Mouse (Mus musculus) forebrain, embryonic 12.5 days (tissue): ENCODE data around the gene Edc4. TPM values are rescaled to one million over a fixed set of nuclear protein-coding genes. Genes with fewer than 3 reads are reported as not detected.

ENCODE experiments used
- ATAC-seq: fragments of 200-750 bp; cut with Nextera tagmentation; 2 replicates; pipeline ENCODE4 v1.8.0; 2017; ENCODE audit warnings: moderate TSS enrichment; ENCODE audit not compliant: low FRiP score
- H3K27ac ChIP-seq: fragments of 300-500 bp; sonication (generic); 2 replicates; pipeline ENCODE4 v1.5.1; 2016; ENCODE audit warnings: mild to moderate bottlenecking
- H3K27me3 ChIP-seq: fragments of 300-500 bp; sonication (generic); 2 replicates; pipeline ENCODE4 v1.6.1; 2016; ENCODE audit warnings: mild to moderate bottlenecking
- H3K36me3 ChIP-seq: fragments of 300-500 bp; sonication (generic); replicated peaks from 2 replicates; pipeline ENCODE4 v1.6.1; 2016; ENCODE audit warnings: mild to moderate bottlenecking
- H3K4me1 ChIP-seq: fragments of 300-500 bp; sonication (generic); 2 replicates; pipeline ENCODE4 v1.6.1; 2016
- H3K4me2 ChIP-seq: fragments of 300-500 bp; sonication (generic); 2 replicates; pipeline ENCODE4 v1.6.1; 2016; ENCODE audit warnings: mild to moderate bottlenecking, moderate library complexity
- H3K4me3 ChIP-seq: fragments of 300-500 bp; sonication (generic); replicated peaks from 2 replicates; pipeline ENCODE4 v1.5.1; 2016; ENCODE audit warnings: mild to moderate bottlenecking
- H3K9ac ChIP-seq: fragments of 300-500 bp; sonication (generic); 2 replicates; pipeline ENCODE4 v1.6.1; 2016; ENCODE audit warnings: mild to moderate bottlenecking
- H3K9me3 ChIP-seq: fragments of 300-500 bp; sonication (generic); 2 replicates; pipeline ENCODE4 v1.6.1; 2016
- WGBS: fragments of 180-500 bp; shearing (Covaris S2); methylation state at CpG from one replicate; pipeline ENCODE4 v1.1.7; 2016; 5-methylcytosine and 5-hydroxymethylcytosine counted together
- polyA plus RNA-seq: library from polyadenylated mRNA; unstranded; fragments of >200 nt; fragmentation: Nextera tagmentation; extraction: Ambion mirVana; gene quantifications from 2 replicates; pipeline ENCODE4 v1.2.1, GENCODE M21; 2016

Edc4 gene
- polyA plus RNA-seq, 1 experiment from 2014 or later: 67.4 TPM

DNA sequence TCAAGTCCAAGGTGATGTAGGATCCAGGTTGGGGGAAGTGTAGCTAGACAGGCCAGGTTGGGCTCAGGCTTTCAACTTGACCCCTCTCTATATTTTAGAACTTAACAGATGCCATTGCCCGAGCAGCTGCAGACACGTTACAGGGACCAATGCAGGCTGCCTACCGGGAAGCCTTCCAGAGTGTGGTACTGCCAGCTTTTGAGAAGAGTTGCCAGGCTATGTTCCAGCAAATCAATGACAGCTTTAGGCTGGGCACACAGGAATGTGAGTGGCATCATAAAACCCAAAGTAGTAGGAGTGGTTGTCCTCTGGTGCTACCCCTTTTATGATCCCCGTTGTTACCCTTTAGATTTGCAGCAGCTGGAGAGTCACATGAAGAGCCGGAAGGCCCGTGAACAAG is 10.2 kb downstream of the Edc4 start:
- Histone ChIP-seq H3K36me3 (peaks cover 79% of the 10 kb centered on the region), H3K4me2 (no peak overlapping the region)

DNA sequence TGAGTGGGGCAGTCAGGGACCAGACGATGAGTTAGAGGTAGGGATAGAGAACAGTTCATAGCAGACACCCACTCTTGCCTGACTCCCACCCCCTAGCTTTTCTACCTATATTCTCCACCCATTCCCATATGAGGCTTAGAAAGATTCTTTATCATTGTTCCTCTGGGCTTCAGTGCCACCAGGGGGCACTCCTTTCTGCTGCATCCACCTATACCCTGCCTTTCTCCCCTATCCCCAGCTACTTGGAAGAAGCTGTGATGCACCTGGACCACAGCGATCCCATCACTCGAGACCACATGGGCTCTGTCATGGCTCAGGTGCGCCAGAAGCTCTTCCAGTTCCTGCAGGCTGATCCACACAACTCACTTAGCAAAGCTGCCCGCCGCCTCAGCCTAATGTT is 11.8 kb downstream of the Edc4 start:
- no peaks in the 10 kb centered on the region for H3K9me3 ChIP-seq
- H3K27ac ChIP-seq: no peak overlapping the region
- H3K4me1 ChIP-seq: peaks cover 10% of the 10 kb centered on the region
- H3K9ac ChIP-seq: no peak overlapping the region
- 91% methylated on average over 6 of the region's 6 CpGs for WGBS
- no peak overlapping the region for H3K4me3 ChIP-seq
- H3K36me3 ChIP-seq: peaks cover 64% of the 10 kb centered on the region
- H3K27me3 ChIP-seq: no peaks in the 10 kb centered on the region
- 0 out of 2 replicates have a peak, but pooled peaks have one; percentile 45 for ATAC-seq
- H3K4me2 ChIP-seq: no peak overlapping the region

More for the DNA sequence above, 10.2 kb downstream of the Edc4 start:
- no peak overlapping the region for H3K4me3 ChIP-seq
- no peak for ATAC-seq
- 91% methylated on average over 6 of the region's 6 CpGs for WGBS
- no peak overlapping the region for H3K9ac ChIP-seq
- H3K27ac ChIP-seq: no peak overlapping the region
- no peaks in the 10 kb centered on the region for H3K9me3 ChIP-seq
- H3K27me3 ChIP-seq: no peaks in the 10 kb centered on the region
- H3K4me1 ChIP-seq: peaks cover 10% of the 10 kb centered on the region

DNA sequence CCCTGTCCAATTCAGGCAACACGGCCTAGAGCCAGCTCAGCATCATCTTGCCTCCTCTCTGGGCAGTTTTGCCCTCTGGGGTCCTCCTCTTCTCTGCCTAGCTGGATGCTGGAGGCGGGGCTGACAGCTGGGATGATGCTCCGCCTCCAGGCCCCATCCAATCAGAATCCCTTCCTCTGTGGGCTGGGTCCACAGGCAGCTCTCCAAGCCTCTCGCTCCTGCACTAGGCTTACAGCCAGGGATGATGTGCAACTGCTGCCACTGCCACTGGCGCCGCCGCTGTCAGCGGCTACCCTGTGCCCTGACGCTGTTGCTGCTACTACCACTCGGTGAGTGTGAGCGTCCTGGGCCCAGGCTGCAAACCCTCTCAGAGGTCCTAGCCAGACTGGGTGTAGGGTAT is 12.7 kb downstream of the Edc4 start, which contains the start of gene Nrn1l:
TSS of gene Nrn1l (plus strand) at position 229 of the 400 bp plus-strand sequence.
- Histone ChIP-seq H3K9ac (peak within 1 kb of the TSS; percentile 43; the same call in 1 of the 2 replicates), H3K4me1 (peaks cover 10% of the 10 kb centered on the region), H3K27me3 (no peaks in the 10 kb centered on the region), H3K27ac (peak within 1 kb of the TSS; percentile 51; the same call in 1 of the 2 replicates), H3K36me3 (peaks cover 54% of the 10 kb centered on the region), H3K4me2 (peak within 1 kb of the TSS; percentile 20; the same call in 1 of the 2 replicates), H3K9me3 (no peaks in the 10 kb centered on the region), H3K4me3 (no peak within 1 kb of the TSS)
- 3% methylated on average over 11 of the region's 11 CpGs for WGBS
- peak; percentile 96 for ATAC-seq

DNA sequence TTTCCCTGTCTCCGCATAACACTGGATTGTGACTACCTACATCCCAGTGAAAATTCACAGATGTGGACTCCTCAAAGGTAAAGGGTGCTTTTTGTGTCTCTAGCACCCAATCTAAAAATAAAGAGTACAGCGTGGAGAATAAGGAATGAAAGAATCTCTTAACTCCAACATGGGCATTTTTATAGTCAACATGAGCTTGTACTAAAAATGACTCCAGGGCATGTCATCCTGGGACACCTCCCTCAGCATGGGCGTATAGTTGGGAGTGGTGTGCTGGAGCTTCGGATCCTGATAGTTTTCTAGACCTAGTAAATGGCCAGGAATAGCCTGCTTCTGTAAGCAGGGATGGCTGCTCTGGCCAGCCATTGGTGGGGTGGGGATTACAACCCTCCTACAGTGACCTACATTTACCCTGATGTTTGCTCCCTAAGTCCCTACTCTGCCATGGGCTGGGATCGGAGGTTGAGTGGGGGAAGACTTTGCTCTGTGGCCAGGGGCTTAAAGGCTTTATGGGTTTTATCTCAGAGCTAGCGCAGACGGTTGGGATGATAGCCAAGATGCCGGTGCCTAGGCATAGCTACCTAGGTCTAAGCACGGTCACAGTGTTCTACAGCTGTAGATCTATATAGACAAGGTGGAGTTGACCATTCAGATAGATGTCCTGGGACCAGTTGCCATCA is 17.3 kb downstream of the Edc4 start:
- H3K27me3 ChIP-seq: no peaks in the 10 kb centered on the region
- peaks cover 20% of the 10 kb centered on the region for H3K4me1 ChIP-seq
- H3K4me2 ChIP-seq: no peak overlapping the region
- no peak for ATAC-seq
- no peak overlapping the region for H3K27ac ChIP-seq
- 80% methylated on average over 9 of the region's 9 CpGs for WGBS
- no peak overlapping the region for H3K9ac ChIP-seq
- peaks cover 10% of the 10 kb centered on the region; the same call in 1 of the 2 replicates for H3K36me3 ChIP-seq
- no peaks in the 10 kb centered on the region for H3K9me3 ChIP-seq
- no peak overlapping the region for H3K4me3 ChIP-seq

DNA sequence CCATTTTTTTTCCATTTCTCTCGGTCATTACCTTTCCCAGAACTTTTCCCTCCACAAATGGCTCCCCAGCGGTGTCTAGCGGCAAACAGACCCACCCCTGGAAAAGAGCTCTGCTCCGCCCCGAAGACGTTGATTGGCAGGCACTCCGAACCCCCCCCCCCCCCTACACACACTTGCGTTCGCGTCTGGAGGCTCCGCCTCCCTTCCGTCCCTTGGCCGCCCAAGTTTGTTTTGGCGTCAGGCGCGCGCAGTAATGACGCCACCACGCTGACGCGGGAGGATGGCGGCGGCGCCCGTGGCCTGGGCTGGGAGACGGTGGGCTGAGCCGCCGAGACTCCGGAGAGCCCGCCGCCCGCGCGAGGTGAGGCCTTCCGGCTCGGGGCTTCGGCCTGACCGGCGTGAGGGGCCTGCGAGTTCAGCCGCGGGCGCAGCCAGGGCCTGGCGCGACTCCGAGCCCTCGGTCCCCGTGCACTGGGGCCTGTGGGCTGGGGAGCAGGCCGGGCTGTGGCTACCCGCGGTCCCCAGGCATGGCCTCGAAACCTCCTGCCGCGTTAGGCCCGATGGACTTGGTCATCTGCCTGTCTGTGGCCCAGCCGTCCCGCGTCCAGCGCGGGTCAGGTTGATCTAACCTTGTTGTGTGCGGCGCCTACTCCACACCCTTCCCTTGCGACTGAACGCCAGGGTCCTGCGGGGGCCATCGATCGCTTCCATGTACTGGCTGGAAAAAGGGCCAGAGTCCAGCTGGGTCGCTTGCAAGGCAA is 19.7 kb downstream of the Edc4 start, which contains the start of gene Pskh1:
TSS of gene Pskh1 (plus strand) at position 262 of the 761 bp plus-strand sequence.
- Histone ChIP-seq H3K9ac (peak within 1 kb of the TSS; percentile 95), H3K9me3 (no peaks in the 10 kb centered on the region), H3K27ac (peak within 1 kb of the TSS; percentile 86), H3K4me1 (peaks cover 10% of the 10 kb centered on the region), H3K27me3 (no peaks in the 10 kb centered on the region), H3K4me2 (peak within 1 kb of the TSS; percentile 91), H3K36me3 (no peaks in the 10 kb centered on the region), H3K4me3 (peak within 1 kb of the TSS; percentile 92)
- peak; percentile 95 for ATAC-seq
- under 1% methylated on average over 68 of the region's 68 CpGs for WGBS

DNA sequence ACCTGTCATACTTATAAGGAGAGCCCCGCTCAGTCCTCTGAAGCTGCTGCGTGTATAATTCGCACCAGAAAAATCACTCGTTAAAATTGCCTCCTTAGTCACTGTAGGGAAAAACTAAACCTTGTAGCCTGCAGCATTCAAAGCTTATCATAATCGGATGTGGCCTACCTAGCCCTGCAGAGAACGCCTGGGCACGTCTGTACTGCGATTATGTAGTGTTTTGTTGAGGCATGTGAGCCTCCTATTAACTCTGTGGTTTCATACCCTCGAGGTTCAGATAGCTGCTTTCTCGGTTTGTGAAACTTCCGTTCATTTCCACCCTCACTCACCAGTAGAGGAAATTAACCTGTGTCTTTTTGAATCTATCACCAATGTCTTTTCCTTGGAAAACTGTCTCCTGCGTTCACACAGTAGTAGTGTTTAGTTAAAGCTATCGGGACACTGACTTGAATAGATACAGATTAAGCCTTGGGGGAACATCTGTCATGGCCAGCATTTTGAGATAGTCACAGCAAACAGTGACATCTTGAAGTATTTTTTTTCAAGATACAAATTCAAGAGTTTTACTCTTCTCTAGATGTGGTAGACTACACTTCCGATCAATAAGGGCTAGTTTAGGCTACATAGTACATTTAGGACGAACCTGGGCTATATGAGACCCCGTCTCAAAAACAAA is 20.4 kb downstream of the Edc4 start:
- Histone ChIP-seq H3K9ac (peak overlapping the region; percentile 95), H3K4me1 (peaks cover 10% of the 10 kb centered on the region), H3K9me3 (no peaks in the 10 kb centered on the region), H3K27ac (peak overlapping the region; percentile 86), H3K27me3 (no peaks in the 10 kb centered on the region), H3K4me2 (peak overlapping the region; percentile 91), H3K4me3 (peak overlapping the region; percentile 92), H3K36me3 (no peaks in the 10 kb centered on the region)
- WGBS: 39% methylated on average over 16 of the region's 16 CpGs
- no peak for ATAC-seq

DNA sequence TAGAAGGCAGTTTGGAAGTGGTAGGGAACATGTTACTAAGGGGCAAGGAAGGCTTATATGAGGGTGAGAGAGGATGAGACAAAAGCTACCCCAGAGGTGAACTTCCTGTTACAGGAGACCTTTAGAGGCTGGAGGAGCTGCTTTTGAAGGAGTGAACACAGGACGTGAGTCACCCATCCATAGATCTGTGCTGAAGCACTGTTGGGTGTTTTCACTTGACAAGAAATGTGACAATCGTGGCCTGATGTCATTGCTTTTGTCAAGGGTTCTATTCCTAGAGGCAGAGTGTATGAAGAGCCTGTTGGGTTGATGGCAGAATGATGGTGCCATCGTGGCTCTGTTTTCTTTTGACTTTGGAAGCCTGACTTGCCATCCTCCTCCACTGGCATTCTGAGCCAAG is 38.7 kb downstream of the Edc4 start:
- no peak overlapping the region for H3K4me2 ChIP-seq
- no peaks in the 10 kb centered on the region for H3K27me3 ChIP-seq
- no peak overlapping the region for H3K9ac ChIP-seq
- peaks cover 20% of the 10 kb centered on the region for H3K36me3 ChIP-seq
- no peak overlapping the region for H3K27ac ChIP-seq
- H3K4me1 ChIP-seq: no peaks in the 10 kb centered on the region
- no peaks in the 10 kb centered on the region for H3K9me3 ChIP-seq
- no peak overlapping the region for H3K4me3 ChIP-seq
- 93% methylated on average over 3 of the region's 3 CpGs for WGBS
- ATAC-seq: no peak

DNA sequence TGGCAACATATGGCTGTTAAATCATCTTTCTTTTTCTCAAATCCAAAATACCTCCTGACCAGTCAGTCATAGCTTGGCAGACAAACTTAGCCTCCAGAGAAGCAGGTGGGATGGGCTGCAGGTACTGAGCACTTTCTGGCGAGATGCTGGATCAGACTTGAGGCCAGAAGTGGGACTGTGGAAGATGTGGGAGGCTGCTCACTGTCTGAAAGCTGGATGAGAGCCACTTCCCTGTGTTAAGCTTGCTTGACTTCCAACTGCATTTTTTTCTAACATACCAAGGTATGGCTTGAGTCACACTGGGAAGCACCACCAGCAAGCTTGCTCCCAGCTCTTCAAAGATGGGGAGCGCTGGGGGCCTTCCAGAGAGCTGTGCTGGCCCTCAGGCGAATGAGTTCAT is 44.4 kb downstream of the Edc4 start:
- Histone ChIP-seq H3K36me3 (peaks cover 7% of the 10 kb centered on the region), H3K9me3 (no peaks in the 10 kb centered on the region), H3K4me3 (no peak overlapping the region), H3K9ac (no peak overlapping the region), H3K27me3 (no peaks in the 10 kb centered on the region), H3K4me1 (peaks cover 1% of the 10 kb centered on the region; the same call in 1 of the 2 replicates), H3K27ac (no peak overlapping the region), H3K4me2 (no peak overlapping the region)
- no peak for ATAC-seq
- 72% methylated on average over 3 of the region's 3 CpGs for WGBS

DNA sequence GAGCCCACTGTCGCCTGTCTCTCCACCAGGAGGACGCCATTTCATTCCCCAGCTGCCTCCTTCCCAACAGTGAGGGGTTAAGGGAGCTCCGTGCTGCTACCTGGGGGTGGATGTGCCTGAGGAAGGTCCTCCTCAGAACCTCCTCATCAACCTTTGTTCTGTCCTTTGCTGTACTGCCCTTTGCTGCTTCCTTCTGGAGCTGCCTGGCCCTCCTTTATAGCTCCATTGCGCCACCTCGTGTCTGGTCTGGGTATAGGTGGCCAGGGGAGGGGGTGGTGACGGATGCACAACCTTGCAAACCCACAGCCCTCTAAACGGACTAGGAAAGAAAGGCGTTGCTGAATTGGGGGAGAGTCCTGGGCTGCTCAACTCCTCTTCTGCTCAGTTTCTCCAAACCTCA is 49.9 kb downstream of the Edc4 start:
- 12% methylated on average over 8 of the region's 8 CpGs for WGBS
- Histone ChIP-seq H3K9ac (peak overlapping the region; percentile 45), H3K4me3 (no peak overlapping the region), H3K36me3 (peaks cover 15% of the 10 kb centered on the region), H3K4me1 (peaks cover 6% of the 10 kb centered on the region), H3K27ac (peak overlapping the region; percentile 53; the same call in 1 of the 2 replicates), H3K9me3 (no peaks in the 10 kb centered on the region), H3K27me3 (no peaks in the 10 kb centered on the region), H3K4me2 (no peak overlapping the region; the same call in 1 of the 2 replicates)
- peak; percentile 74 for ATAC-seq

DNA sequence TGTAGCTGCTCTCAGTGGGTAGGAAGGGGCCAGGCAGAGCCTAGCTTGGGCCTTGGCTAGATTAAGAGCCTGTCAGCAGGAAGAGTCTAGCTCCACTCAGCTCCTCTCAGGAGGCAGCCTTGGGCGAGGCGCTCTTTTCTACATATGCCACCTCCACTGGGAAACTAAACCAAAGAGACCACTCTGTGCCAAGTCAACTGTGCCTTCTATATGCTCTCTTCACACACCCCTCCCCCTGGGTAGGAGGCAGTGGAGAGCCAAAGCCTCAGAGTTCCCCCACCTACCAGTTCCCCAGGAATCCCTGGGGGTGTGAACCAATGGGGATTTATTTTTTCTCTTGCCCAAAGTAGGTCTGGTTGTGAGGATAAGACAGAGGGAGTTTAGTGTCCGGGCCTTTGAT is 50.6 kb downstream of the Edc4 start:
- H3K4me2 ChIP-seq: no peak overlapping the region
- no peak for ATAC-seq
- no peaks in the 10 kb centered on the region for H3K9me3 ChIP-seq
- peaks cover 13% of the 10 kb centered on the region for H3K4me1 ChIP-seq
- H3K36me3 ChIP-seq: peaks cover 15% of the 10 kb centered on the region
- H3K9ac ChIP-seq: no peak overlapping the region
- no peak overlapping the region for H3K4me3 ChIP-seq
- H3K27me3 ChIP-seq: no peaks in the 10 kb centered on the region
- WGBS: 89% methylated on average over 3 of the region's 3 CpGs
- H3K27ac ChIP-seq: no peak overlapping the region

DNA sequence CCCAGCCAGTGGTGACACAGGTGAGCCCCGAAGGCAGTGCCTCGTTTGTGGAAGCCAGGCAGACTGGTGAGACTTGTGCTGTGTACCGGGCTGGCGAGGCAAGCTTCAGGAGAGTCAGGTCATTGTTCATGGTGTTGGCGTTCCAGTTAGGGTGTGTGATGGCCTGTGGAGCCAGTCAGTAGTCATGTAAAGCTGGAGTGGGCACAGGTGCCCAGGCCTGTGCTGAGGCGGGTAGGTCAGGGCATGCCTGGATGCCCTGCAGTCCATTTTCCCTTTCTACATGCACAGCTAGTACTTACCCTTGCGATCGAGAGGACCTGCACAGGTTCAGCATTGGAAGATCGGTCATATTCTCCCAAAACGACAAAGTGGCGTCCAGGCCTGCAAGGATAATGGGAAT is 51.8 kb downstream of the Edc4 start:
- WGBS: 87% methylated on average over 11 of the region's 11 CpGs
- ATAC-seq: no peak
- Histone ChIP-seq H3K36me3 (peaks cover 15% of the 10 kb centered on the region), H3K4me1 (peaks cover 19% of the 10 kb centered on the region), H3K27me3 (no peaks in the 10 kb centered on the region), H3K27ac (no peak overlapping the region), H3K4me3 (no peak overlapping the region), H3K9me3 (no peaks in the 10 kb centered on the region), H3K4me2 (no peak overlapping the region), H3K9ac (no peak overlapping the region)

DNA sequence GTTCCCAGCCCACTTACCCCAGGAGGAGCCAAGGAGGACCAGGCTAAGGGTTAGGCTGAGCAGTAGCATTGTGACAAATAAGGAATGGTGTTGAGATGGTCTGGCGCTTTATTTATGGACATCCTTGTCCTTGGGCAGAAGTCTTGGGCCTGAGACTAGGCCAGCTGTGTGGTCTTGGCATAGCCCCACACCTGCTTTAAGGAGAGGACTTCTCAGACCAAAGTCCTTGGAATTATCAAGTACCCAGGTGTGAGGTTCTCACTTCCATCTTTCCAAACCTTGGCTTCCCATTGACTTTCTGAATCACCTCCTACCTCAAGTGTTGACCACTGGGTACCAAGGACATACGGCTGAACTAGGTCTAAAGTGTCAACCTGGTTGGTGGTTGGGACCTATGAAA is 53.1 kb downstream of the Edc4 start, which contains the start of gene Ctrl:
TSS of gene Ctrl (minus strand) at position 101 of the 400 bp plus-strand sequence.
- H3K36me3 ChIP-seq: peaks cover 15% of the 10 kb centered on the region
- 95% methylated on average over 2 of the region's 2 CpGs for WGBS
- H3K4me2 ChIP-seq: no peak within 1 kb of the TSS
- no peak for ATAC-seq
- H3K27ac ChIP-seq: no peak within 1 kb of the TSS
- H3K9ac ChIP-seq: peak within 1 kb of the TSS; percentile 21; the same call in 1 of the 2 replicates
- no peak within 1 kb of the TSS for H3K4me3 ChIP-seq
- H3K27me3 ChIP-seq: no peaks in the 10 kb centered on the region
- peaks cover 28% of the 10 kb centered on the region for H3K4me1 ChIP-seq
- no peaks in the 10 kb centered on the region for H3K9me3 ChIP-seq
